Comparison of ENCODE assay signal across 22 mouse cellular contexts in the genomic region with DNA sequence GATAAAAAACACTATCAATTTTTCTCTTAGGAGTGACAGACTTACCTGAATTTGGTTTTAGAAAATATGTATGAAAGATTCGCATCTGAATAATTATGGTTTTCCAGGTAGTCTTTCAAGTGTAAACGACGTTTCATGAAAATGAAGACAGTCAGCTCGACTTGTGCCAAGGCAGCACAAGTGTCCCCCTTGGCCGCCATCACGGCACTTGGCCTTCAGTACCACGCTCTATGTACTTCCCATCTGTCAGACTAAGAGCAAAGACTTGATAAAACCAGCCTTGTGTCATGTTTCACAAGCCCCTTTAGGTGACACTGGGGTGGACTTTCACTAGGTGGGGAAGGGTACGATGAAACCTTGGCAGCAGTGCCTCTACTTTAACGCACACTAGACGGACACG.
"Had no signal": no experiment of that assay in that cellular context is flagged by ENCODE, and none has a peak within 500 bp of the region (broad histone marks: within the 10 kb centered on the region; RNA-seq: fewer than 3 reads in every experiment).

No protein-coding gene starts in this region.

- DNase-seq: heart, postnatal 10 days; heart, postnatal 14 days; heart, postnatal 36 days; heart, postnatal 4 days; kidney, adult 11 months; kidney, adult 18-20 months; kidney, adult 2 months; kidney, adult 8-10 months; kidney, adult 9 months; kidney, postnatal 10 days; kidney, postnatal 14 days; kidney, postnatal 25 days; kidney, postnatal 36 days; kidney, postnatal 4 days; layer of hippocampus, adult 9-11 months; layer of hippocampus, postnatal 36 days had no signal

- ATAC-seq: hindbrain, embryonic 16.5 days; hindbrain, postnatal 0 days; inflammation-experienced regulatory T-cells, adult 6 months; intestine, embryonic 15.5 days; intestine, embryonic 16.5 days; intestine, postnatal 0 days had no signal
